Mouse (Mus musculus): ENCODE data around the gene Vmn2r51.
"Not testable (repeated sequence)": the region's sequence is repeated elsewhere in the genome, so short reads cannot be mapped to it uniquely, and the experiment has no call there.

Vmn2r51 gene

DNA sequence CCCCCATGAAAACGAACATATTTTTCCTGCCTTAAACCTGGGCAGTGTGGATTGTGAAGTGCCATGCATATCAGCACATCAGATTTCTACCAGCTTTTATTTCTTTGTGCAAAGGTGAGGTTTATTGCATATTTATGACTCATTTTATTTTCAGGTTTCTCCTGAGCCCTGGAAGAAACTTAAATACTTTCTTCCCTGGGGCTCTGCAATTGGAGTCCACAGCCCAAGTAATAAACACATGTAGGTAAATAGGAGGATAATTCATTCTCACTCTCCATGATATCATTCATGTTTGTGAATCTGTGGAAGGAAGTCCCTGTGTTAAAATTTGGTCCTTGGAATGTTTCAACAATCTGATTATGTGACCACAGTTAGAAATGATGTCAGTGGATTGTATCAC is at the start of gene Vmn2r51:
TSS of gene Vmn2r51 (minus strand) at position 101 of the 400 bp plus-strand sequence.
- not testable (repeated sequence) for DNase-seq (ENCODE audit: extremely low read depth, low read depth, low spot score)

DNA sequence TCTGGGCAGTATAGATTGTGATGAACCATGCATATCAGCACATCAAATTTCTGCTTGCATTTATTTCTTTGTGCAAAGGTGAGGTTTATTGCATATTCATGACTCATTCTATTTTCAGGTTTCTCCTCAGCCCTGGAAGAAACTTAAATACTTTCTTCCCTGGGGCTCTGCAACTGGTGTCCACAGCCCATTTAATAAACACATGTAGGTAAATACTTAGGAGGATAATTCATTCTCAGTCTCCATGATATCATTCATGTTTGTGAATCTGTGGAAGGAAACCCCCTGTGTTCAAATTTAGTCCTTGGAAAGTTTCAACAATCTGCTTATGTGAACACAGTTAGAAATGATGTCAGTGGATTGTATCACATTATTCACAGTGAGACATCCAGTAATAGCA is 52.3 kb downstream of the Vmn2r51 start, which contains the start of gene Vmn2r50:
TSS of gene Vmn2r50 (minus strand) at position 101 of the 400 bp plus-strand sequence.
- DNase-seq (ENCODE audit: extremely low read depth, low read depth, low spot score) = not testable (repeated sequence)

All from fat pad, adult 2 months (tissue).